Mouse (Mus musculus) erythroblast, adult 5-6 weeks (primary cell): ENCODE results near the gene Htt. TPM values are rescaled to one million over a fixed set of nuclear protein-coding genes. Genes with fewer than 3 reads are reported as not detected.
A peak's percentile ranks its signal among the peaks of the same experiment; 100 is the strongest.
"Not testable (repeated sequence)": the region's sequence is repeated elsewhere in the genome, so short reads cannot be mapped to it uniquely, and the experiment has no call there.

Source experiments
- ATAC-seq: replicated peaks from 2 replicates; pipeline ENCODE4 v1.8.0; 2016; ENCODE audit warnings: moderate number of reproducible peaks, mild to moderate bottlenecking, moderate TSS enrichment, inconsistent platforms; ENCODE audit not compliant: poor library complexity, low FRiP score, severe bottlenecking
- total RNA-seq, 2 experiments: library from RNA; stranded (forward) in 1 of 2; stranded (reverse) in 1 of 2; fragments of 150-400 nt in 1 of 2; fragments of 200-764, 138-1000 nt in 1 of 2; gene quantifications; 2 replicates each; pipeline versions ENCODE4 v1.2.3 to v1.2.4; 2015 to 2017; ENCODE audit warnings: low replicate concordance in 2 of 2

Htt gene
- total RNA-seq (2015; ENCODE audit: low replicate concordance): 10.4 and 16.7 TPM in 2 replicates
- 11.9 and 23.4 TPM in 2 replicates for total RNA-seq (2017; ENCODE audit: low replicate concordance)

- peak; percentile 96 for ATAC-seq
Observed at GRCm38 (mm10) chr5:34761509-34761908, at the start of gene Htt. Htt (plus strand) TSS chr5:34761740.

GRCm38 (mm10) chr5:34714371-34714770, 47.2 kb upstream of the Htt start:
- not testable (repeated sequence) for ATAC-seq

GRCm38 (mm10) chr5:34714816-34715215, 46.7 kb upstream of the Htt start:
- ATAC-seq: no peak

- no peak for ATAC-seq
Observed at GRCm38 (mm10) chr5:34729141-34729540, 32.4 kb upstream of the Htt start.

- no peak for ATAC-seq
Observed at GRCm38 (mm10) chr5:34730255-34730654, 31.3 kb upstream of the Htt start.

- ATAC-seq: no peak
Observed at GRCm38 (mm10) chr5:34751477-34751876, 10.1 kb upstream of the Htt start.

- no peak for ATAC-seq
Observed at GRCm38 (mm10) chr5:34758762-34759161, 2.8 kb upstream of the Htt start.

GRCm38 (mm10) chr5:34760850-34761508, 561 bp upstream of the Htt start:
- peak; percentile 21; the same call in 1 of the 2 replicates for ATAC-seq

GRCm38 (mm10) chr5:34761934-34762611, 533 bp downstream of the Htt start:
- peak; percentile 55 for ATAC-seq

- no peak for ATAC-seq
Observed at GRCm38 (mm10) chr5:34771818-34772217, 10.3 kb downstream of the Htt start.

GRCm38 (mm10) chr5:34772696-34773245, 11.2 kb downstream of the Htt start:
- ATAC-seq: no peak

GRCm38 (mm10) chr5:34773392-34773791, 11.9 kb downstream of the Htt start:
- no peak; the same call in 1 of the 2 replicates for ATAC-seq

- ATAC-seq: no peak
Observed at GRCm38 (mm10) chr5:34785027-34785426, 23.5 kb downstream of the Htt start.

GRCm38 (mm10) chr5:34791141-34791540, 29.6 kb downstream of the Htt start:
- 0 out of 2 replicates have a peak, but pooled peaks have one; percentile 11 for ATAC-seq

GRCm38 (mm10) chr5:34800292-34800953, 38.9 kb downstream of the Htt start:
- no peak for ATAC-seq

- ATAC-seq: no peak
Observed at GRCm38 (mm10) chr5:34806038-34806437, 44.5 kb downstream of the Htt start.

GRCm38 (mm10) chr5:34822431-34823149, 61.0 kb downstream of the Htt start:
- no peak for ATAC-seq

- ATAC-seq: no peak
Observed at GRCm38 (mm10) chr5:34854079-34854478, 92.5 kb downstream of the Htt start.

- peak; percentile 65 for ATAC-seq
Observed at GRCm38 (mm10) chr5:34865367-34865766, 103.8 kb downstream of the Htt start.

GRCm38 (mm10) chr5:34880307-34880706, 118.8 kb downstream of the Htt start:
- ATAC-seq: not testable (repeated sequence)
